Mouse (Mus musculus): ENCODE data around the gene 2210418O10Rik. TPM values are rescaled to one million over a fixed set of nuclear protein-coding genes. Genes with fewer than 3 reads are reported as not detected.
"Not testable (repeated sequence)": the region's sequence is repeated elsewhere in the genome, so short reads cannot be mapped to it uniquely, and the experiment has no call there.

2210418O10Rik gene
- total RNA-seq (2021): 1 to 10 TPM; 3.7 to 4.2 TPM
- long read RNA-seq, experiment 1, partial matches to known transcripts: 1 of 2 reads
- long read RNA-seq, experiment 1, other reads (novel, unspliced or antisense): 0 of 2 reads
- long read RNA-seq, experiment 2: 0 reads

- DNase-seq: not testable (repeated sequence)
Measured at GRCm38 (mm10) chr2:176226269-176226668, at the start of gene 2210418O10Rik. 2210418O10Rik (plus strand) TSS chr2:176226569.

GRCm38 (mm10) chr2:176248519-176248918 is 22.1 kb downstream of the 2210418O10Rik start:
- DNase-seq: not testable (repeated sequence)

Other genes starting within 250 kb of the 2210418O10Rik start
- 1 to 10 TPM; 2.0 to 2.5 TPM for gene Gm2004, start 76.7 kb upstream of the 2210418O10Rik start, total RNA-seq (2021)
- gene Gm11009, start 92.9 kb downstream of the 2210418O10Rik start, total RNA-seq (2021): not detected
- 1 to 10 TPM; 6.8 to 8.6 TPM for gene Gm14435, start 197.0 kb downstream of the 2210418O10Rik start, total RNA-seq (2021)

All from gastrocnemius, postnatal 10 days (tissue).